Mouse (Mus musculus): ENCODE data around the gene Ppp1r3c. TPM values are rescaled to one million over a fixed set of nuclear protein-coding genes. Genes with fewer than 3 reads are reported as not detected.
A peak's percentile ranks its signal among the peaks of the same experiment; 100 is the strongest.

The Ppp1r3c gene
- total RNA-seq, 2 experiments from 2014 or later, result 54.8 to 70.0 TPM

DNA sequence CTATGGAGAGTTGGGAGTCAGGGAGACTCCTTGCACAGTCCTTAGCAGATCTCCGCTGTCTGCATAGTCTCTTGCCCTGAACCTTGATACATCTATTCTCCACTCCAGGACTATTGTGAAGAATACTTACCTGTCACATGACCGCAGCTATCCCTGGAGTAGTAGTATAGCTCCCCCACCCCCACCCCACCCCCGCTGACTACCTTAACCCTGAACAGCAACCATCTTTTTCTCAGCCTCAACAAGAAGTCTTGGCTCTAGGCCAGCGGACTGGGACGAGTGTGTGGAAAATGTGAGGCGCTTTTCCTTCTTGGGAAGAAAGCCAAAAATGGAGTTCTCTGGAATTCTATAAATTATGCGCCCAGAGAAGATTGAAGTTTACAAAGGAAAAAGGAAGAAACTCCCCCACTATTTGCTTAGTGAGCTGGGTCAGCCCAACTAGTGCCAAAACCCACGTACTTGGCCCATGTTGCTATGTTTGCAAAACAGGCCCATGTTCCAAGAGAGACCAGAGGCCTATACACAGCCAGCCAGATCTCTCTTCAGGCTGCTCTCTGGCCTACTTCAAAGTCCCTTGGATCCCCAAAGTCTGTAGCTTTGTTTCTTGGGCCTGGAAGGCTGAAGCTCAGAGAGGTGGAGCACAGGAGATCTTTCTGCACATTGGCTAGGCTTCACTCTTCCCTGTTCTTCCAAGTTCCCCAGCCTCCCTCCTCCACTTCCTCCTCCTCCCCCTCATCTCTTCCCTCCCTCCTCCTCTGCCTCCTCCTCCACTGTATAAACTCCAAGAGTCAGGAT, 48.4 kb downstream of the Ppp1r3c start:
- TF ChIP-seq CTCF (conservative IDR thresholded peaks at IDR 0.05), result no peak
- no peak overlapping the region for H3K4me3 ChIP-seq
- peak in 1 of 2 experiments; percentile 49 for DNase-seq (ENCODE audit: low spot score in 2 of 2)
- H3K27ac ChIP-seq, result peak overlapping the region; percentile 77

DNA sequence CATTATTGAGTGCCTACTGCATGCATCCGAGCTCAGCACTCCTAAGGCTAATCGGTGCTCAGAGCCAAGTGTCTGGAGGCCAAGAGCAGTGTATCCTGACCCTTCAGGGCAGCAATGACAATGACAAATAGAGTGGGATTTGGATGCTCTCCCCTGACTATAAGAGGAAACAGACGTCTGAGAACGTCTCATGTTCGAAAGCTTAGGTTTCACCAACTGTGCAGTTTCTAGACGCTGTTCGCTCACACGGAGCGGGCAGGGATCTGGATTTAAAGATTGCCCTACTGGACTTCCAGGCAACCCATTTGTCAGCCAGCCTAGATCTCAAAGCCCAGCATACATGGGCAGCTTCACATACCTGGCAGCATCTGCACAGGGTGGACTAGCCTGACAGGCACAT, 49.4 kb downstream of the Ppp1r3c start:
- TF ChIP-seq CTCF (conservative IDR thresholded peaks at IDR 0.05), result no peak
- no peak for DNase-seq (ENCODE audit: low spot score in 2 of 2)
- peak overlapping the region; percentile 77; the same call in 1 of the 2 replicates for H3K27ac ChIP-seq
- no peak overlapping the region for H3K4me3 ChIP-seq

DNA sequence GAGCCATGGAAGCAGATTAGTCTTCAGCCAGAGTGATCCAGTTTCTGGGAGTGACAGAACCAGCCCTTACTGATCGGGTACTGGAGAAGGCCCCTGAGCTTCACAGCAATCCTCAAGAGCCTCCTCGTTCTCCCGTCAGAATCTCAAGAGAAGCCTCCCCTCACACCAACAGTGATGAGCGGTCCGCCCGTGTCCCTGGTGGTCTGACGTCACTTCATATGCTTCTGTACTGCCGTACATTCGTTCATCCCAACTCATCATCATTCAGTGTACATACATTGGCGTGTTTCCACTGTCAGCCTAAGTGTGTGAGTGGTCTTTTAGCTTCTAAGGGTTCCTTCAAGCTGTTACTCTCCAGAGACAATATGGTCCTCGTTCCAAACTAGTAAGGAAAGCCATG, 50.4 kb downstream of the Ppp1r3c start:
- H3K27ac ChIP-seq, result no peak overlapping the region
- no peak for DNase-seq (ENCODE audit: low spot score in 2 of 2)
- TF ChIP-seq CTCF (conservative IDR thresholded peaks at IDR 0.05), result no peak
- no peak overlapping the region for H3K4me3 ChIP-seq

DNA sequence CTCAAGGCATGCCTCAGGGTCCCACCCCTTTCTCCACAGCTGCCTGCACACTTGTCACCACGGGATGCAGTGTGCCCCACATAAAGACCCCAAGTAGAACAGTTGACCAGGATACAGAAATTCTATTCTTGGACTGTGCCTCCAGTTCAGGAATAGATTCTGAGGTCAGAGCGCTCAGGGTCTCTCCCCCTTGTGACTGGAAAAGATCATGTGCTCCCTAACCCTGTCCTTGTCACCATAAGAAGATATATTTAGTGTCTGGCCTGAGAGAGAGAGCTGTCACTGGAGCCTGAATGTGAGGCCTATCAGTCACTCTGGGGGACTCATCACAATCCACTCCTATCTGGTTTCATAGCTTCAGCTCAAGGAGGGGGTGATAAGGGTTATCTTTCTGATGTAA, 53.9 kb downstream of the Ppp1r3c start:
- no peak for TF ChIP-seq CTCF (conservative IDR thresholded peaks at IDR 0.05)
- DNase-seq (ENCODE audit: low spot score in 2 of 2), result no peak
- no peak overlapping the region for H3K4me3 ChIP-seq
- H3K27ac ChIP-seq, result no peak overlapping the region

Other genes with a start within 250 kb of the Ppp1r3c start
- gene Hectd2, start 182.0 kb downstream of the Ppp1r3c start, total RNA-seq (2021), result 10 to 100 TPM; 42.7 to 45.3 TPM
- 100 to 1,000 TPM; 123 TPM for gene Tnks2, start 97.6 kb upstream of the Ppp1r3c start, total RNA-seq (2021)
- 1 to 10 TPM; 6.9 to 9.0 TPM for gene Fgfbp3, start 183.0 kb upstream of the Ppp1r3c start, total RNA-seq (2021)
- 10 to 100 TPM; 23.9 to 33.4 TPM for gene Btaf1, start 189.4 kb upstream of the Ppp1r3c start, total RNA-seq (2021)

All from layer of hippocampus, adult 2 months (tissue).